Mouse (Mus musculus) cerebellum, adult 11 months (tissue): ENCODE measurements around the gene Vti1b.
"Not testable (repeated sequence)": the region's sequence is repeated elsewhere in the genome, so short reads cannot be mapped to it uniquely, and the experiment has no call there.

Experiments used
- DNase-seq: peaks from one replicate; pipeline ENCODE4 v3.0.0; 2022

Vti1b gene

DNA sequence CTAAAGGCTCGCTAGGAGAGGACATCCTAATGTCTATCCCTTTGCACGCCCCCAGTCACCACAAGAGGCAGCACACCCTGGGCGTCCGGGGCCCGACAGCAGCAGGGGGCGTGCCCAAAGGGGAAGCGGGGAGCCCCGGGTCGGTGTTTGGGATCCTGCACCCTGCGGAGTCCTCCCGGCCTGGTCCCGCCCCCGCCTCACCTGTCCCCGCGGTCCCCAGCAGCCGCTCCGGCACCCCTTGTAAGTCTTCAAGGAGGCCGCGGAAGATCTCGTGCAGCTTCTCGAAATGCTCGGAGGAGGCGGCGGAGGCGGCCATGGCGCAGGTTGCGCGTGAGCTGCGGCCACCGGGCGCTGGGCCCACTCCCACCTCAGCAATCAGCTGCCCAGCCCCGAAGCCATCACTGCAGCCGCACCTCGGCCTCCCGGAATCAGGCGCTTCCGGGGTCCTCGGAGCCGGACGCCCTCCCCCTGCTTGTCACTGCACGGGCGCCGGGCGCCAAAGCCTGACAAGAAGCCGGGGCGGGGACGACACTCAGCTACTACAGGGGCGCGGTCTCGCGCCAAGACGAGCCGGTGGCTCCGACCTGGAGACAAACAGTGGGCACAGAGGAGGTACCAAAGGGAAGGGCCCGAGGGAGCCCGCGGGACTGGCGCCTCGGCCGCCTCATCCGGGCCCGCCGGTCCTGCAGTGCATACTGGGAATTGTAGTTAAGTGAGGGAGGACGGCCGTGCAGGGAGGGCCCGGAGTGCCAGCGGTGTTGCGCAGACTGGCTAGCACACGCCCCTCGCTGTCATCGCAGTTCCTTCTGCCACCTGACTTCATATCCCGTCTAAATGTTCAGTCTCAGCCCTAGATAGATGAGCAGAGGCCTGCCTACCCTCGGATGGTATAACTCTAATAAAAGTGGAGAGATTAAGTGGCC lies at the start of gene Vti1b:
TSS of gene Vti1b (minus strand) at position 649 of the 923 bp plus-strand sequence.
- DNase-seq: peak; percentile 86

DNA sequence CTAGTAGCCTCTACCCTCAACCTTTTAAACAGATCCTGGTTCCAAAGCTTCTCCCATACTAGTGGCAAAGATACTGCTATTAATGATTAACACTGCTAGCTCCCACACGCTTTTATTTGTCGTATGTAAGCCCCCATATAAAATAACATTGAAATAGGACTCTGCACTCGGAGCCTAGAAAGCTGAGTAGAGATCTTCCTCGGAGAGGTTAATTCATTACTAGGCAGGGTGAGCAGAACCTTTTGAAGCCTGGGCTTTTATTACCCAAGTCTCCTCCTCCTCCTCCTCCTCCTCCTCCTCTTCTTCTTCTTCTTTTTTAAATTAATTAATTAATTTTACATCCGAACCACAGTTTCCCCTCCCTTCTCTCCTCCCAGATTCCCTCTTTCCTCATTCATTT lies 45.0 kb upstream of the Vti1b start:
- no peak for DNase-seq

DNA sequence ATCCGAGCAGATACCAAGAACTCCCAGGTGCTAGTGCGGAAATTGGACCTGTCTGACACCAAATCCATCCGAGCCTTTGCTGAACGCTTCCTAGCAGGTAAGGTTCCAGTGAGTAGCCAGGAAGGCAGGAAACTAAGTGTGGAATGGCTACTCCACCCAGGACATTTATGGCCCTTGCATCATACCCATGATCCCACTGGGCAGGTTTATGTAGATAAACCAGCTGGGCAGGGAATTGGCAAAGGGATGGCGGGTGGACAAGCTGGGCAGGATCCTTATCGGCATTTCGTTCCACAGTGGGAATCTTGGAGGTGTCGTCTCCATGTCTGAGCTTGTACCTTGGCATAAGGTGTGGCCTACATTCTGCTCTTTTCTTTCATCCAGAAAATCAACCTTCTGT lies 39.0 kb upstream of the Vti1b start:
- DNase-seq: no peak

- DNase-seq: no peak
Observed at GRCm38 (mm10) chr12:79208703-79209464, 36.4 kb upstream of the Vti1b start, which contains the start of gene Rdh12. Gene Rdh12, plus strand, starts transcription at chr12:79208914.

DNA sequence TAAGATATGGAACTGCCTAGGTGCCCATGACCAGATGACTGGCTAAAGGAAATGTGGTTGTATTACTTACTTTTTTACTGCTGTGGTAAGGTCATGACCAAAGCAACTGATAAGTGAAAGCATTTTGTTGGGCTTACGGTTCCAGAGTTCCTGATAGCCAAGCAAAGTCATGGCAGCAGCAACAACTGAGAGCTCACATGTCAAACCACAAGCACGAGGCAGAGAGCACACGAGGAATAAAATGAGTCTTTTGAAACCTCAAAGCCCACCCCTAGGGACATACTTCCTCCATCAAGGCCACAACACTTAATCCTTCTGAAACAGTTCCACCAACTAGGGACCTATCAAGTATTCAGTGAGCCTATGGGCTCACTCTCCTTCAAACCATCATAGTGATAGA lies 29.4 kb upstream of the Vti1b start:
- no peak for DNase-seq

- DNase-seq: no peak
Observed at GRCm38 (mm10) chr12:79197105-79197504, 24.6 kb upstream of the Vti1b start.

DNA sequence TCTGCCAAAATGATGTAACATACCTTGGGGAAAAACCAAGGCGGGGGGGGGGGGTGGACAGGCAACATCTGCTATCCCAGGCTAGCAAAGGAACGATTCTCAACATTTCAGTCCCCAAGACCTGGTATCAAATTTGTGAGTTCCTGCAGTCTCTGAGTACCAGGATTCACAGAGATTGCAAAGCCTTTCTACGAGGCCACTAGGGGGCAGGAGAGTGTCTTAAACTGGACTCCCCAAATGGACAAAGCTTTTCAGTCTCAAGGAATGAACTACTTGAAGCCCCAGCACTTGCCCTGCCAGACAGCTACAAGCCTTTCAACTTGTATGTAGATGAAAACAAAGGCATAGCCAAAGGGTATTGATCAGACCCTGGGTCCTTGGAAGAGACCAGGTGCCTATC lies 21.0 kb upstream of the Vti1b start:
- DNase-seq: peak; percentile 50

DNA sequence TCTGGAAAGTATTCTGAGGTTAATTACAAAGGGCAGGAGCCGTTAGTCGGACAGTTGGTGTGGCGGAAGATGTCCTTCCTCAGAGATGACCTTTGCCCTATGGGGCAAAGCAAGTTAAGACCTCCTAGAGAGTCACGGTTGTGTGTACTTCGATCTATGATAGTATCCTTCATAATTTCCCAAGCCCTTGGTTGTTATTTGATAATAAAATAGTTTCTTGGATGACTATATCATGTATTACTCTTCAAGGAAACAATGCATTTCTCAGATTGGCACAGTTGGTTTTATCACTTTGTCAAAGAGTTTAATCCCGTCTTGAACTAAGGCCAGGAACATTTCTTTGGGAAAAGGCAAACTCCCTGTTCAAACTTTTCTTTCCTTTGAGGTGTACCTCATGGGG lies 19.7 kb upstream of the Vti1b start, which contains the start of gene Rdh11:
TSS of gene Rdh11 (minus strand) at position 101 of the 400 bp plus-strand sequence.
- DNase-seq: no peak

DNA sequence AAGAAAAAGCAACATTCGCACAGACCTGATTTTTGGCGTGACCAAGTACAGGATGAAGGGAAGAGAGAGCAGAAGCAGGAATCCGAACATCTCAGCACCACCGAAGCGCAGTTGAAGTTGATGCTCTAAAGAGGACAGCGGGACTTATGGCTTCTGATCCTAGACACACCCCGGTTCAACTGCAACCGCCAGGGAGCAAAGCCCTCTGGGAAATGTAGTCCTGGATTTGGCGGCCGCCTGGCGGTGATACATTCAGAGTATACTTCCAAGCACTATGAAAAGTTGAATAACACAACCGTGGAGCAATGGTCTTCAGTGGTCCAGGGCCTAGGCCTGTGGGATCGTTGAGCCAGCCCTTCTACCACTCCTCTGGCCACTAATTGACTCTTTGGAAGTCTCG lies 19.2 kb upstream of the Vti1b start:
- peak; percentile 49 for DNase-seq

DNA sequence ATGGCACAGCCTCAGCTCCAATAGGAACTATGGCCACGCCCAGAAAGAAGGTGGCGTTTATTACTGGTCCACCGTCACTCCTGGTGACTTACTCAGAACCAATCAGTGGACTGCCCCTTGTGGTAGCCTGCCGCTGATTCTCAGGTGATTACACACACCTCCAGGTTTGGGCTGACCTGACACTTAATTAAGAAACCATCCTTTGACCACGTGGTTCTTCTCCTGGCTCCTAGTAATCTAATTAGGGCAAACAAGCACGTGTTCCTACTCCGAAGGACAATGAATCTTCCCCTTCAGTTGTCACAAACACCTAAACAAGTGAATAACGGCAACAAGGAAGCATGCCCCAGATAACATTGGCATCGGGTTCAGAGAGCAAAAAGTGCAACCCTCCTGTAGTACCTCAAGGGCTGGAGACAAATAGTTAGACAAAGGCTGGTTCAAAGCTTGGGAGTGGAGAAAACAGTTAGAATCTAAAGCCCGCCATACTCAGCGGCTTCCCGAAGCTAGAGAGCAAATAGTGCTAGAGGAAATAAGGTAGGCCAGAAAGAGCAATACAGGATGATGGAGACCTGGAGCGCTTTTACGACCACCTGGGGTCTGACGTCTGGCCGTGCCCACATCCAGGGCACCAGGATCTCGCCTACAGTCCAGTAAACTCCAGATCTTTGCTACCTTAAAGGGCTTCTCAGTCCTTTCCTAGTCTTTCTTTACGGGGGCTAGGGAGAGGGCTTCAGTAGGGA lies 18.6 kb upstream of the Vti1b start:
- DNase-seq: peak; percentile 48

DNA sequence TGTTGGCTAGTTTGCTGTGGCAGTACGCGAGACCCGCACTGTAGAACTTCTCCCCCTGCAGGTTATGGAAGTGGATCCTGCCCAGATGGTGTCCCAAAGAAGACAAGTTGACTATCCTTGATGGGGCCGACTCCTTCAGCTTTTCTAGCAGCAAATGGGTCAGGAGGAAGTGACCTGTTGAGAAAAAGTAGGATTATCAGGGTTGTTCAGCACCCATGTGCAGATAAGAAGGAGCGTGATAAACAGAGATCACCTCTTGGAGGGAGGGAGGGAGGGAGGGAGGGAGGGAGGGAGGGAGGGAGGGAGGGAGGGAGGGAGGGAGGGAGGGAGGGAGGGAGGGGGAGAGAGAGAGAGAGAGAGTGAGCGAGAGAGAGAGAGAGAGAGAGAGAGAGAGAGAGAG lies 12.7 kb upstream of the Vti1b start:
- not testable (repeated sequence) for DNase-seq

- no peak for DNase-seq
Observed at GRCm38 (mm10) chr12:79175998-79176397, 3.5 kb upstream of the Vti1b start.

GRCm38 (mm10) chr12:79173721-79174120 lies 1.3 kb upstream of the Vti1b start:
- DNase-seq: no peak

DNA sequence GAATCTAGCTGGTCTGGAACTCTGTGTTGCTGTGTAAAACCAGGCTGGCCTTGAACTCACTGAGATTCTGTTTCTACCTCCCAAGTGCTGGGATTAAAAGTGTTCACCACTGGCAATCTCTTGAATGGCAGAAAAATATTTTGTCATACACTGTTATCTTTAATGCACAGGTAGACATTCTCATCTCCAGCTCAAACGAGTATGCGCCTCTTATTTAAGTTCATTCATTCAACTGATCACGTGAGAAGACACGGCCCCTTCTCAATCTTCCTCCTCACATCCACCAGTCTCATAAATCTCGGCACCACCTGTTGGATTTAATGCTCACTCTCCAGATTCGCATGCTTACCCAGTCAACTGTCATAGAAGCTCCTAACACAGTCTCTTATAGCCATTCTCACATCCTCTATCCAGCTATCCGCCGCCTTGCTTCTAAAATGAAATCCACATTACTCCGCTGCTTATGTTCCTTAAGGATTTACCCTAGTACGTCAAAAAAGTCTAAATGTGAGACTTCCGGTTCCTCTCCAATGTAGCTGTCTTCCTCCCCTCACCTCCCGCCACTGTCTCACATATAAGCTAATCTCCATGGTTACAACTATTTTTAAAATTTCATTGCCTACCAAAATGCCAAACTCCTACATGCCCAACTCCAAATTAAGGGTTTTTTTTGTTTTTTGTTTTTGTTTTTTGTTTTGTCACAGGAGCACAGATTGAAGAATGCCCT lies 1.0 kb downstream of the Vti1b start:
- DNase-seq: peak; percentile 12

GRCm38 (mm10) chr12:79170421-79170820 lies 2.0 kb downstream of the Vti1b start:
- no peak for DNase-seq

- no peak for DNase-seq
Observed at GRCm38 (mm10) chr12:79169173-79169572, 3.3 kb downstream of the Vti1b start.

GRCm38 (mm10) chr12:79162876-79163275 lies 9.6 kb downstream of the Vti1b start:
- DNase-seq: no peak

DNA sequence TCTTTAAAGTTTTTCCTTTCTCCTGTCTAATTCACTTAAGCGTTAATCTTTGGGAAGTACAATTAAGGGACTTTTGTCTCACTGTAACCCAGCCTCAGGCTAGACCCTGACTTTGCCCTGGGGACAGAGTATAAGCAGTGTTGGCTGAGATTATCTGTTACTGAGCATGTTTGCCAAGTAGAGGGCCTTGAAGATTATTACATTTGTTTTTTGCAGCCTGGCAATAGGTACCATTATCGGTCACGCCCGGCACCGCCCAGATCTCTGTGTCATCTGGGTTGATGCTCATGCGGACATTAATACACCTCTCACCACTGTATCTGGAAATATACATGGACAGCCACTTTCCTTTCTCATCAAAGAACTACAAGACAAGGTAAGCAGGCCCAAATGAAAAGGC lies 22.8 kb downstream of the Vti1b start:
- no peak for DNase-seq

GRCm38 (mm10) chr12:79141384-79141783 lies 31.1 kb downstream of the Vti1b start:
- no peak for DNase-seq

- no peak for DNase-seq
Observed at GRCm38 (mm10) chr12:79140811-79141210, 31.7 kb downstream of the Vti1b start.

DNA sequence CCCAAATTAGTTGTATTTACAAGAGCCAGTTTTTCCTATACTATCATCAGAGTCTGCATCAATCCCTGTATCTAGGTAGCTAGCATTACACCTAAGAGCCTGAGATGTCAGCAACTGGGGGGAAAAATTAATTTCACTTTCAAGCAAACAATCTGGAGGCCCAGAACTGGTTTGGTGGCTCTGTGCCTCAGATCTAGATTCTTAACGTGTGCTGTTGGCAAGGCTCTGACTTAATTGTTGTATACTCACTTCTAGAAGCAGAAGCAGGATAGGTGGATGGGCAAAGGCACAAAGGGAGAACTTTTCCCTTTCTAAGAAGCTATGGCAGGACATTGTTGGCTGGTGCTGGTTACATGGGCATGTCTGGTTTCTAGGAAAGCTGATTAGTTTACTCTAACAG lies 33.0 kb downstream of the Vti1b start:
- DNase-seq: no peak

DNA sequence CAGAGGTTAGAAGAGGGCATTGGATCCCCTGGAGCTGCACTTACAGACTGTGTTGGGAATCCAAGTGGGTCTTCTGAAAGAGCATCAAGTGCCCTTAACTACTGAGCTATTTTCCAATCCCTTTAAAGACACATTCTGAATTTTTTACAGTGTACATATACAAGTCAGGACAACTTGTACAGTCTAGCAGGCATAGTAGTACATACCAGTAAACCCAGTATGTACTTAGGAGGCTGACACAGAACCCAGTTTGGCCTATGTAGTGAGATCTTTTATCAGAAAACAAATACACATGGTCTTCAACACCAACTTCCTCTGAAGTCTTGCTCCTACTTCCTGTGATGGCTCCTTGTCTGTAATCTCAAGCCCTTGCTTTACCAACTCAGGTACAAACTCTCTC lies 33.5 kb downstream of the Vti1b start:
- no peak for DNase-seq
